Mouse (Mus musculus): ENCODE data around the gene Endov. TPM values are rescaled to one million over a fixed set of nuclear protein-coding genes. Genes with fewer than 3 reads are reported as not detected.

The Endov gene
- total RNA-seq (2021): 10 to 100 TPM; 13.8 to 18.6 TPM

- intact Hi-C loops (cut with DNase I): loop anchor here (1.0 kb wide), 1 partner anchor 152 kb away; no protein-coding TSS in a partner anchor
- DNase-seq: peak; percentile 99
These were observed at the start of gene Endov for GRCm38 (mm10) chr11:119490861-119491689. TSS of gene Endov (plus strand) at chr11:119491347.

- DNase-seq: peak in 1 of 2 experiments; percentile 11
- intact Hi-C loops (cut with DNase I): no loop called here
These were observed 48.9 kb upstream of the Endov start for GRCm38 (mm10) chr11:119442199-119442598.

- no peak for DNase-seq
- intact Hi-C loops (cut with DNase I): no loop called here
These were observed 47.7 kb upstream of the Endov start for GRCm38 (mm10) chr11:119443442-119443841.

GRCm38 (mm10) chr11:119456097-119456496 lies 35.0 kb upstream of the Endov start:
- DNase-seq: no peak
- intact Hi-C loops (cut with DNase I): no loop called here

GRCm38 (mm10) chr11:119477876-119478275 lies 13.3 kb upstream of the Endov start:
- intact Hi-C loops (cut with DNase I): no loop called here

GRCm38 (mm10) chr11:119491690-119492087 lies 542 bp downstream of the Endov start:
- intact Hi-C loops (cut with DNase I): no loop called here
- DNase-seq: no peak

More at GRCm38 (mm10) chr11:119477876-119478275, 13.3 kb upstream of the Endov start:
- no peak for DNase-seq

GRCm38 (mm10) chr11:119492830-119493229 lies 1.7 kb downstream of the Endov start:
- DNase-seq: no peak
- intact Hi-C loops (cut with DNase I): no loop called here

GRCm38 (mm10) chr11:119493516-119493915 lies 2.4 kb downstream of the Endov start:
- intact Hi-C loops (cut with DNase I): no loop called here
- no peak for DNase-seq

GRCm38 (mm10) chr11:119496147-119496546 lies 5.0 kb downstream of the Endov start:
- DNase-seq: no peak
- intact Hi-C loops (cut with DNase I): no loop called here

GRCm38 (mm10) chr11:119497451-119497850 lies 6.3 kb downstream of the Endov start:
- intact Hi-C loops (cut with DNase I): no loop called here

GRCm38 (mm10) chr11:119499297-119499696 lies 8.2 kb downstream of the Endov start:
- DNase-seq: no peak
- intact Hi-C loops (cut with DNase I): no loop called here

More at GRCm38 (mm10) chr11:119497451-119497850, 6.3 kb downstream of the Endov start:
- DNase-seq: no peak

- DNase-seq: no peak
- intact Hi-C loops (cut with DNase I): loop anchor here (5.0 kb wide), 2 partner anchors 117 to 282 kb away; no protein-coding TSS in a partner anchor
These were observed 8.9 kb downstream of the Endov start for GRCm38 (mm10) chr11:119500011-119500410.

- intact Hi-C loops (cut with DNase I): loop anchor here (1.0 to 5.0 kb wide), 3 partner anchors 114 to 402 kb away; no protein-coding TSS in a partner anchor
- peak; percentile 73 to 87 for DNase-seq
These were observed 12.5 kb downstream of the Endov start for GRCm38 (mm10) chr11:119503675-119504074.

- no peak for DNase-seq
- intact Hi-C loops (cut with DNase I): no loop called here
These were observed 15.2 kb downstream of the Endov start for GRCm38 (mm10) chr11:119506386-119506785.

- intact Hi-C loops (cut with DNase I): no loop called here
These were observed 16.6 kb downstream of the Endov start for GRCm38 (mm10) chr11:119507772-119508171.

GRCm38 (mm10) chr11:119509165-119509776 lies 18.1 kb downstream of the Endov start:
- DNase-seq: no peak
- intact Hi-C loops (cut with DNase I): no loop called here

More at GRCm38 (mm10) chr11:119507772-119508171, 16.6 kb downstream of the Endov start:
- DNase-seq: no peak

- intact Hi-C loops (cut with DNase I): no loop called here
- no peak for DNase-seq
These were observed 22.0 kb downstream of the Endov start for GRCm38 (mm10) chr11:119513038-119513659.

GRCm38 (mm10) chr11:119514108-119514860 lies 23.1 kb downstream of the Endov start:
- intact Hi-C loops (cut with DNase I): no loop called here
- no peak for DNase-seq

- DNase-seq: no peak
- intact Hi-C loops (cut with DNase I): no loop called here
These were observed 24.0 kb downstream of the Endov start for GRCm38 (mm10) chr11:119514967-119515636.

Data from heart, postnatal 10 days (tissue).